Mouse (Mus musculus) gastrocnemius, adult 8-10 months (tissue): ENCODE data around the gene Lst1. TPM values are rescaled to one million over a fixed set of nuclear protein-coding genes. Genes with fewer than 3 reads are reported as not detected.
"Not testable (repeated sequence)": the region's sequence is repeated elsewhere in the genome, so short reads cannot be mapped to it uniquely, and the experiment has no call there.

ENCODE experiments used
- DNase-seq, 2 experiments: peaks; one replicate each; pipeline ENCODE4 v3.0.0; 2022; ENCODE audit warnings: low spot score in 2 of 2
- total RNA-seq, 4 experiments: library from RNA; stranded (reverse); gene quantifications; 2 replicates each; pipeline ENCODE4 v1.2.4; 2022

Gene Lst1
- total RNA-seq: under 1 TPM in 2 of 4 experiments, not detected in 2; 0.73 to 0.92 TPM

DNA sequence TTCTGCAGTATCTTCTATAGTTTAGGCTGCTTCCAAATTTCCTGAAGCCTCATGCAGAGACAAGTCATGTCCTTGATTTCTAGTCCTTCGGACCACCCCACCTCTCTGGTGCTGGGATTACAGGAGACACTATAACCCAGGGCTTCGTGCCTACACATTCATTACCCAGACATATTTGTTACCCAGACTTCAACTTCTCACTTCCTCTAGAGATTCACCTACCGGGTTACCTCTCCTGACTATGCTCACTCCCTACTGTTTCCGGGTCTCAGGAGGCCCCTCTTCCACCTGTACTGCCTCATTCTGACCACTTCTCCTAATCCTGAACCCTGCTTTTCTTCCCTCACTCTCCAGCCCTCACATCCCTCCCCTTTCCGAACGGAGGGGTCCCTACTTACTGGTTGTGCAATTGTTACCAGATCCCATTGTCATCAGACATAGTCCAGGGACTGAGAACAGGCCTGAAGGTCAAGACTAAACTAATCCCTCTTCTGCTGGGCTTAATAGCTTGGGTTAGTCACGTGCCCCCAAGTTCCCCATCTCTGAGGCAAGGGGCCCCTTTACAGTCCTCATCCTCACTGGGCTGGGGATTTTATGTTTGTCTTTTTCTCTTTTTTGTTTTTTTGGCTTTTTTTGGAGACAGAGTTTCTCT lies at the start of gene Lst1:
TSS of gene Lst1 (minus strand) at position 481 of the 652 bp plus-strand sequence.
- no peak for DNase-seq

- no peak for DNase-seq
These were observed 49.3 kb upstream of the Lst1 start for GRCm38 (mm10) chr17:35237504-35237903.

GRCm38 (mm10) chr17:35236996-35237395 lies 48.8 kb upstream of the Lst1 start:
- no peak for DNase-seq

DNA sequence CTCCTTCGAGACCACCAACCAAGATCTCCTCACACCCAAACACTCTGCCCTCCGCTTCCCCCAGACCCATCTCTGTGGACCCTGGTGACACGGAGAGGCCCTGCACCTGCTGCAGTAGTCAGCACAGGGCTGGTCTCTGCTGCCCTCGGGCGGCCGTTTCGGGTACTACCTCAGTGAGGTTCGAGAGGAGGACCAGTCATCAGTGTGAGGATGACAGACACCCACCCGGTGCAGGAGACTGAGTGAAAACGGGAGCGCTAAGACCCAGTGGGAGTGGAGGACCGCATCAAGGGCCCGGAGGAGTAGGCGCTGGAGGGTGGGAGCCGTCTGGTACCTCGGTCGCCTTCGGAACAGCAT lies 48.1 kb upstream of the Lst1 start:
- DNase-seq: peak; percentile 92 to 96

GRCm38 (mm10) chr17:35235614-35236389 lies 47.6 kb upstream of the Lst1 start, which contains the start of gene Nfkbil1:
Gene Nfkbil1 (minus strand): TSS chr17:35235792.
- peak; percentile 78 to 79 for DNase-seq

- no peak for DNase-seq
These were observed 46.7 kb upstream of the Lst1 start for GRCm38 (mm10) chr17:35234903-35235302.

DNA sequence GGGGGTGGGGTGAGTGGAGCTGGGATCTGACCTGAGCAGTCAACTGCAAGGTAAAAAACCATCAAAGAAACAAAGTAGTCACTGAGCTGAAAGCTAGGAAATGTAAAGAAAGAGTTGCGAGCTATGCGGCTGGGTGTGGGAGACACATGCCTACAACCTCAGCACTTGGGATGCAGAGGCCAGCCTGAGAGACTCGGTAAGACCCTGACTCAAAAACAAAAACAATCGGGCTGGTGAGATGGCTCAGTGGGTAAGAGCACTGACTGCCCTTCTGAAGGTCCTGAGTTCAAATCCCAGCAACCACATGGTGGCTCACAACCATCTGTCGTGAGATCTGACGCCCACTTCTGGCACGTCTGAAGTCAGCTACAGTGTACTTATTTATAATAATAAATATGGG lies 45.9 kb upstream of the Lst1 start:
- DNase-seq: not testable (repeated sequence)

GRCm38 (mm10) chr17:35233114-35233980 lies 45.1 kb upstream of the Lst1 start, which contains the start of gene Atp6v1g2:
Gene Atp6v1g2 (plus strand): TSS chr17:35233660.
- no peak for DNase-seq

DNA sequence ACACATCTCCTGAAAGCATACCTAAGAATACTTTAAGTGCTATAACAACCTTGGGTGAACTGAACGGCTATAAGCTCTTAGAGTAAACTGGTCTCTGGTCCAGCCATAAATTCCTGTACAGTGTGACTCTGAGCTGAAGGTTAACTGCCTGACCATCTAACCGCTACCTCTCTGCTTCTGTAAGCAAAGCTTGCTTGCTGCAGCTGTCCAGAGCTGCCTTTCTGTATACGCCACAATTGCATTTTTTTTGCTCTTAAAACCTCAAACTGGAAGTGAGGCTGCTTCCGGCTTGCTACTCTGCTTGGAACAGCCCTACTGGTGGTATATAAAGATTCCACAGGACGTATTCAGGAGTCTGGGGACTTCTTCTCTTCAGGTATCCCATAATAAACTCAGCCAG lies 44.4 kb upstream of the Lst1 start:
- no peak for DNase-seq

DNA sequence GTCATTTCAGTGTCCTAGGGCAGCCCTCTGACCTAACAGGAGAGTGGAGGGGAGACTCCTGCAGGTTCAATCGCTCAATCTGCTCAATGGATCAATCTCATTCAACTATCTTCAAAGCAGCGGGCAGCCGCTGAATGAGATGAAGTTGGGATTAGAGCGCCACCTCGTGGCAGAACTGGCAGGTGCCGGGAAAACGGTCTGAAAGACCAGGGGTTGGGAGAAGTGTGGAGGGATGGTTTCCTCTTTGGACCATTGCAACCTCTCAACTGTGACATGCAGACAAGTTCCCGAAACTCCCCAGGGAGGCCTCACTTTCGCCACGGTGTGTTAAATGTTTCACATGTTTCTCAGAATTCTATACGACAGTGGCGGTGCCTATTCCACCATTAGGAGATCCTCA lies 43.8 kb upstream of the Lst1 start:
- DNase-seq: peak; percentile 63 to 69

GRCm38 (mm10) chr17:35231022-35231421 lies 42.8 kb upstream of the Lst1 start:
- DNase-seq: no peak

DNA sequence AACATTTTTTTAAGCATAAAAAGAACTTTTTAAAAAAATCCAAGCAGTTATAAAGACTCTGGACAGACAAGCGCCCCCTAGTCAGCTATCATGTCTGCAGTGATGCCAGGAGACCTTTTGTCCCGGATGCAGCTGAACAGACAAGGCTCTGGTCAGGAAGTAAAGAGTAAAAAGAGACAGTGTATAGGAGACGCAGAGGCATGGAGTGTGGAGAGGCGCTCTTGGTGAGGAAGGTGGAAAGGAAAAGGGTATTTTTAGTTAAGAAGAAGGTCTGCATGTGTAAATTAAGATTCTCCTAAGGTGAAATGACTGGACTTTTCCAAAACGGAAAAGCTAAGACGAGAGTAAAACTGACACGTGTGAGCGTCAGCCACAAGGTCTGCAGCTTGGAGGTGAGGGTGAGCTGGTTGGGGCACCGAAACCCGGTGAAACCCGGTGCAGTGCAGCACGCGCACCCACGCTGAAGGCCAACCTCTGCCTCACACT lies 38.4 kb upstream of the Lst1 start:
- no peak for DNase-seq

GRCm38 (mm10) chr17:35225456-35225855 lies 37.2 kb upstream of the Lst1 start:
- no peak for DNase-seq

- DNase-seq: no peak
These were observed 36.4 kb upstream of the Lst1 start for GRCm38 (mm10) chr17:35224641-35225040.

GRCm38 (mm10) chr17:35222299-35222698 lies 34.1 kb upstream of the Lst1 start:
- no peak for DNase-seq

- DNase-seq: no peak
These were observed 32.1 kb upstream of the Lst1 start, which contains the start of gene Gm16181 for GRCm38 (mm10) chr17:35220156-35220952. Gene Gm16181 (plus strand): TSS chr17:35220834.

- DNase-seq: no peak
These were observed 31.4 kb upstream of the Lst1 start for GRCm38 (mm10) chr17:35219601-35220041.

DNA sequence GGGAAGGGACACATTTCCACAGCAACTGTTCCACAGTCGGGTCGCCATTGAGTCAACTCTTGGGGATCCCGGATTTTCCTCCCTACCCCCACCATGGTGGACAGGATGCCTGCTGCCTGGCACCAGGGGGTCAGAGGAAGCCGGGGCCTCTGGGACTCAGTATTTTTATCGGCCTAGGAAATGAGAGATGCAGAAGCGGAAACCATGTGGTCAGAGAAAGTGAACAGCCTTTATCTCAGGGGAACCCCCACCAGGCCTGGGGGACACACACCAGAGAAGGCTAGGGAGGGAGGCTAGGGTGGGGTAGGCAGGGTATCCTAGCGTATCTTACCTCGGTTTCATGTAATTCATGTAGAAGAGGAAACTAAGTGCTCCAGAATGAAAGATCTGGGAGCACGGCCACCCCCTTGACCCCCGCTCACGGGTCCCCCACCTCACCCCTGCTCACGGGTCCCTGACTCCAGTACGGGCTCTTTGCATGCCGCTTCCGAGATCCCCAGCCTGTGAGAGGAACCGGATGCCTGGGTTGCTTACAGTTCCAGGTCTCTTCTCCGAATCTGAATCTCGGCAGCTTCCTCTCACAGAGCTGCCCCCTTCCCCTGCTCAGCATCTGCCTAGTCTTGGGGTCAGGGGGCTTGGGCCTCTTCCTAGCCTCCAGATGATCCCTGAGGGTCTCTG lies 30.4 kb upstream of the Lst1 start:
- no peak for DNase-seq

DNA sequence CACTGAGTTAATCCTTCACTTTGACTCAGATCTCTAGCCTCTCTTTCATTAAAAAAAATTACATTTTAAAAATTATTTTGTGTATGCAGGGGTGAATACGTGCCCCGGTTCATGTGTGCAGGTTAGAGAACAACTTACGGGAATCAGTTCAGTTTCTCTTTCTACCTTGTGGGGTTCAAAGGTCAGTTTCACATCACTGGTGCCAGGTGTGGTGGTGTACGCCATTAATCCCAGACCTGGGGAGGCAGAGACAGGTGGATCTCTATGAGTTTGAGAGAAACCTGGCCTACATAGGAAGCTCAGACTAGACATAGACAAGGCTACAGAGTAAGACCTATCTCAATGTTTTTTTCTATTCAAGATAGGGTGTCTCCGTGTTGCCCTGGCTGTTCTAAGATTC lies 24.8 kb upstream of the Lst1 start:
- no peak for DNase-seq

GRCm38 (mm10) chr17:35210593-35210992 lies 22.4 kb upstream of the Lst1 start:
- DNase-seq: no peak
